Mouse (Mus musculus) neural tube, embryonic 15.5 days (tissue): ENCODE measurements around the gene Olfr191. TPM values are rescaled to one million over a fixed set of nuclear protein-coding genes. Genes with fewer than 3 reads are reported as not detected.
"Not testable (repeated sequence)": the region's sequence is repeated elsewhere in the genome, so short reads cannot be mapped to it uniquely, and the experiment has no call there.

Experiments
- ATAC-seq: fragments of 200-750 bp; cut with Nextera tagmentation; 2 replicates; pipeline ENCODE4 v1.8.0; 2017; ENCODE audit warnings: mild to moderate bottlenecking, moderate TSS enrichment, moderate library complexity; ENCODE audit not compliant: low FRiP score
- H3K27ac ChIP-seq: fragments of 300-500 bp; sonication (generic); replicated peaks from 2 replicates; pipeline ENCODE4 v1.5.1; 2015; ENCODE audit warnings: mild to moderate bottlenecking, inconsistent platforms
- H3K27me3 ChIP-seq: fragments of 300-500 bp; sonication (generic); replicated peaks from 2 replicates; pipeline ENCODE4 v1.6.1; 2015; ENCODE audit warnings: inconsistent platforms
- H3K36me3 ChIP-seq: fragments of 300-500 bp; sonication (generic); 2 replicates; pipeline ENCODE4 v1.6.1; 2015; ENCODE audit warnings: inconsistent platforms
- H3K4me1 ChIP-seq: fragments of 300-500 bp; sonication (generic); 2 replicates; pipeline ENCODE4 v1.6.1; 2015; ENCODE audit warnings: inconsistent platforms
- H3K4me2 ChIP-seq: fragments of 300-500 bp; sonication (generic); 2 replicates; pipeline ENCODE4 v1.6.1; 2015; ENCODE audit warnings: inconsistent platforms, mild to moderate bottlenecking, moderate library complexity
- H3K4me3 ChIP-seq: fragments of 300-500 bp; sonication (generic); replicated peaks from 2 replicates; pipeline ENCODE4 v1.5.1; 2015; ENCODE audit warnings: mild to moderate bottlenecking, inconsistent platforms
- H3K9ac ChIP-seq: fragments of 300-500 bp; sonication (generic); replicated peaks from 2 replicates; pipeline ENCODE4 v1.6.1; 2015; ENCODE audit warnings: mild to moderate bottlenecking, inconsistent platforms
- H3K9me3 ChIP-seq: fragments of 300-500 bp; sonication (generic); replicated peaks from 2 replicates; pipeline ENCODE4 v1.6.1; 2016; ENCODE audit warnings: inconsistent platforms
- WGBS: fragments of 180-500 bp; shearing (Covaris S2); methylation state at CpG from one replicate; pipeline ENCODE4 v1.1.7; 2015; ENCODE audit warnings: mixed read lengths; 5-methylcytosine and 5-hydroxymethylcytosine counted together
- polyA plus RNA-seq: library from polyadenylated mRNA; unstranded; fragments of >200 nt; fragmentation: Nextera tagmentation; extraction: Ambion mirVana; gene quantifications from 2 replicates; pipeline ENCODE4 v1.2.1, GENCODE M21; 2015

Gene Olfr191
- not detected in 2 replicates for polyA plus RNA-seq

GRCm38 (mm10) chr16:59089722-59090121 lies at the start of gene Olfr191:
TSS of gene Olfr191 (minus strand) at chr16:59089822.
- not testable (repeated sequence) for ATAC-seq, H3K36me3 ChIP-seq, H3K27me3 ChIP-seq, H3K4me1 ChIP-seq, H3K9me3 ChIP-seq, H3K4me2 ChIP-seq, H3K4me3 ChIP-seq, H3K9ac ChIP-seq, H3K27ac ChIP-seq
- 54% methylated on average over 1 of the region's 1 CpGs for WGBS

GRCm38 (mm10) chr16:59130740-59131139 lies 41.1 kb upstream of the Olfr191 start:
- H3K4me2 ChIP-seq = no peak overlapping the region
- H3K4me1 ChIP-seq = no peaks in the 10 kb centered on the region
- no peak overlapping the region for H3K9ac ChIP-seq
- no peaks in the 10 kb centered on the region for H3K27me3 ChIP-seq
- H3K27ac ChIP-seq = no peak overlapping the region
- WGBS = 93% methylated on average over 1 of the region's 1 CpGs
- no peak overlapping the region for H3K4me3 ChIP-seq
- no peak for ATAC-seq
- H3K36me3 ChIP-seq = no peaks in the 10 kb centered on the region
- no peaks in the 10 kb centered on the region for H3K9me3 ChIP-seq

GRCm38 (mm10) chr16:59120969-59121368 lies 31.3 kb upstream of the Olfr191 start, which contains the start of gene Olfr194:
TSS of gene Olfr194 (minus strand) at chr16:59121069.
- Histone ChIP-seq H3K4me2 (no peak within 1 kb of the TSS), H3K36me3 (no peaks in the 10 kb centered on the region), H3K27me3 (no peaks in the 10 kb centered on the region)

GRCm38 (mm10) chr16:59111781-59112180 lies 22.2 kb upstream of the Olfr191 start, which contains the start of gene Olfr193:
TSS of gene Olfr193 (minus strand) at chr16:59111881.
- WGBS = 83% methylated on average over 1 of the region's 1 CpGs
- H3K27ac ChIP-seq = no peak within 1 kb of the TSS

More at GRCm38 (mm10) chr16:59120969-59121368, 31.3 kb upstream of the Olfr191 start, which contains the start of gene Olfr194:
- H3K4me3 ChIP-seq = no peak within 1 kb of the TSS
- H3K9me3 ChIP-seq = no peaks in the 10 kb centered on the region
- ATAC-seq = no peak
- no peak within 1 kb of the TSS for H3K9ac ChIP-seq
- no peaks in the 10 kb centered on the region for H3K4me1 ChIP-seq
- no peak within 1 kb of the TSS for H3K27ac ChIP-seq

GRCm38 (mm10) chr16:59108522-59108921 lies 18.9 kb upstream of the Olfr191 start:
- H3K4me3 ChIP-seq, H3K4me1 ChIP-seq, ATAC-seq, H3K27me3 ChIP-seq, H3K9ac ChIP-seq, H3K27ac ChIP-seq, H3K9me3 ChIP-seq, H3K36me3 ChIP-seq, H3K4me2 ChIP-seq: not testable (repeated sequence)
- WGBS = 76% methylated on average over 5 of the region's 5 CpGs

More at GRCm38 (mm10) chr16:59111781-59112180, 22.2 kb upstream of the Olfr191 start, which contains the start of gene Olfr193:
- no peak within 1 kb of the TSS for H3K4me3 ChIP-seq
- H3K27me3 ChIP-seq = no peaks in the 10 kb centered on the region
- no peaks in the 10 kb centered on the region for H3K36me3 ChIP-seq
- H3K4me2 ChIP-seq = no peak within 1 kb of the TSS
- no peaks in the 10 kb centered on the region for H3K4me1 ChIP-seq
- H3K9me3 ChIP-seq = no peaks in the 10 kb centered on the region
- H3K9ac ChIP-seq = no peak within 1 kb of the TSS
- no peak for ATAC-seq

- Histone ChIP-seq H3K4me2 (no peak overlapping the region), H3K27ac (no peak overlapping the region), H3K27me3 (no peaks in the 10 kb centered on the region), H3K36me3 (no peaks in the 10 kb centered on the region), H3K9ac (no peak overlapping the region), H3K4me1 (no peaks in the 10 kb centered on the region), H3K9me3 (no peaks in the 10 kb centered on the region), H3K4me3 (no peak overlapping the region)
- WGBS = 88% methylated on average over 2 of the region's 2 CpGs
- ATAC-seq = no peak
Observed at GRCm38 (mm10) chr16:59105312-59105711, 15.7 kb upstream of the Olfr191 start.

GRCm38 (mm10) chr16:59081113-59081512 lies 8.5 kb downstream of the Olfr191 start:
- H3K4me1 ChIP-seq, H3K4me2 ChIP-seq, H3K27me3 ChIP-seq, H3K36me3 ChIP-seq, H3K4me3 ChIP-seq, H3K9me3 ChIP-seq, H3K9ac ChIP-seq, H3K27ac ChIP-seq, ATAC-seq: not testable (repeated sequence)
- 88% methylated on average over 2 of the region's 2 CpGs for WGBS

GRCm38 (mm10) chr16:59077905-59078304 lies 11.7 kb downstream of the Olfr191 start, which contains the start of gene Olfr190:
TSS of gene Olfr190 (minus strand) at chr16:59078005.
- H3K27ac ChIP-seq = no peak within 1 kb of the TSS
- WGBS = 93% methylated on average over 5 of the region's 5 CpGs
- no peaks in the 10 kb centered on the region for H3K4me1 ChIP-seq
- ATAC-seq = no peak
- no peaks in the 10 kb centered on the region for H3K36me3 ChIP-seq
- H3K4me3 ChIP-seq = no peak within 1 kb of the TSS
- H3K4me2 ChIP-seq = no peak within 1 kb of the TSS
- H3K9me3 ChIP-seq = no peaks in the 10 kb centered on the region
- no peak within 1 kb of the TSS for H3K9ac ChIP-seq
- H3K27me3 ChIP-seq = no peaks in the 10 kb centered on the region

GRCm38 (mm10) chr16:59073520-59073919 lies 16.1 kb downstream of the Olfr191 start:
- no peak overlapping the region for H3K27ac ChIP-seq
- H3K4me1 ChIP-seq = no peaks in the 10 kb centered on the region
- H3K9ac ChIP-seq = no peak overlapping the region
- ATAC-seq = no peak
- no peak overlapping the region for H3K4me3 ChIP-seq
- H3K36me3 ChIP-seq = no peaks in the 10 kb centered on the region
- WGBS = 92% methylated on average over 1 of the region's 1 CpGs
- no peak overlapping the region for H3K4me2 ChIP-seq
- H3K9me3 ChIP-seq = no peaks in the 10 kb centered on the region
- no peaks in the 10 kb centered on the region for H3K27me3 ChIP-seq

- no peaks in the 10 kb centered on the region for H3K36me3 ChIP-seq
- no peaks in the 10 kb centered on the region for H3K9me3 ChIP-seq
- H3K4me3 ChIP-seq = no peak overlapping the region
- no peaks in the 10 kb centered on the region for H3K4me1 ChIP-seq
- H3K27me3 ChIP-seq = no peaks in the 10 kb centered on the region
- no peak for ATAC-seq
- H3K4me2 ChIP-seq = no peak overlapping the region
- H3K27ac ChIP-seq = no peak overlapping the region
- H3K9ac ChIP-seq = no peak overlapping the region
Observed at GRCm38 (mm10) chr16:59071755-59072154, 17.9 kb downstream of the Olfr191 start.

GRCm38 (mm10) chr16:59062411-59062810 lies 27.2 kb downstream of the Olfr191 start:
- 77% methylated on average over 3 of the region's 3 CpGs for WGBS
- not testable (repeated sequence) for H3K4me3 ChIP-seq, H3K27ac ChIP-seq, H3K4me1 ChIP-seq, H3K9me3 ChIP-seq, H3K4me2 ChIP-seq, H3K27me3 ChIP-seq, ATAC-seq, H3K9ac ChIP-seq, H3K36me3 ChIP-seq

GRCm38 (mm10) chr16:59049286-59049685 lies 40.3 kb downstream of the Olfr191 start:
- not testable (repeated sequence) for H3K4me3 ChIP-seq, H3K4me2 ChIP-seq, H3K4me1 ChIP-seq, H3K27ac ChIP-seq, H3K36me3 ChIP-seq, H3K9ac ChIP-seq, H3K27me3 ChIP-seq, H3K9me3 ChIP-seq, ATAC-seq
- 97% methylated on average over 2 of the region's 2 CpGs for whole genome bisulfite sequencing

- H3K9ac ChIP-seq = no peak overlapping the region
- no peak for ATAC-seq
- H3K4me3 ChIP-seq = no peak overlapping the region
- H3K9me3 ChIP-seq = no peaks in the 10 kb centered on the region
- H3K27ac ChIP-seq = no peak overlapping the region
- H3K4me2 ChIP-seq = no peak overlapping the region
- no peaks in the 10 kb centered on the region for H3K4me1 ChIP-seq
- H3K36me3 ChIP-seq = no peaks in the 10 kb centered on the region
- no peaks in the 10 kb centered on the region for H3K27me3 ChIP-seq
- 85% methylated on average over 1 of the region's 1 CpGs for whole genome bisulfite sequencing
Observed at GRCm38 (mm10) chr16:59048860-59049259, 40.8 kb downstream of the Olfr191 start.
